Mouse (Mus musculus) kidney, embryonic 15.5 days (tissue): ENCODE results near the gene Plppr1. TPM values are rescaled to one million over a fixed set of nuclear protein-coding genes. Genes with fewer than 3 reads are reported as not detected.
"Not testable (repeated sequence)": the region's sequence is repeated elsewhere in the genome, so short reads cannot be mapped to it uniquely, and the experiment has no call there.

ENCODE experiments used
- ATAC-seq: fragments of 200-750 bp; cut with Nextera tagmentation; replicated peaks from 2 replicates; pipeline ENCODE4 v1.8.0; 2017; ENCODE audit warnings: moderate TSS enrichment; ENCODE audit not compliant: low FRiP score
- H3K27ac ChIP-seq: fragments of 300-500 bp; sonication (generic); 2 replicates; pipeline ENCODE4 v1.5.1; 2015; ENCODE audit warnings: mild to moderate bottlenecking, inconsistent platforms
- H3K27me3 ChIP-seq: fragments of 300-500 bp; sonication (generic); 2 replicates; pipeline ENCODE4 v1.6.1; 2015; ENCODE audit warnings: inconsistent platforms
- H3K36me3 ChIP-seq: fragments of 300-500 bp; sonication (generic); 2 replicates; pipeline ENCODE4 v1.6.1; 2015; ENCODE audit warnings: inconsistent platforms
- H3K4me1 ChIP-seq: fragments of 300-500 bp; sonication (generic); 2 replicates; pipeline ENCODE4 v1.6.1; 2015; ENCODE audit warnings: inconsistent platforms
- H3K4me2 ChIP-seq: fragments of 300-500 bp; sonication (generic); 2 replicates; pipeline ENCODE4 v1.6.1; 2015; ENCODE audit warnings: moderate library complexity, mild to moderate bottlenecking, inconsistent platforms
- H3K4me3 ChIP-seq: fragments of 300-500 bp; sonication (generic); replicated peaks from 2 replicates; pipeline ENCODE4 v1.5.1; 2015; ENCODE audit warnings: mild to moderate bottlenecking, inconsistent platforms
- H3K9ac ChIP-seq: fragments of 300-500 bp; sonication (generic); 2 replicates; pipeline ENCODE4 v1.6.1; 2015; ENCODE audit warnings: mild to moderate bottlenecking, inconsistent platforms
- H3K9me3 ChIP-seq: fragments of 300-500 bp; sonication (generic); replicated peaks from 2 replicates; pipeline ENCODE4 v1.6.1; 2016; ENCODE audit warnings: inconsistent platforms
- WGBS: fragments of 180-500 bp; shearing (Covaris S2); methylation state at CpG from one replicate; pipeline ENCODE4 v1.1.7; 2015; ENCODE audit warnings: mixed read lengths; 5-methylcytosine and 5-hydroxymethylcytosine counted together
- polyA plus RNA-seq: library from polyadenylated mRNA; unstranded; fragments of >200 nt; fragmentation: Nextera tagmentation; extraction: Ambion mirVana; gene quantifications from 2 replicates; pipeline ENCODE4 v1.2.1, GENCODE M21; 2015

Gene Plppr1
- polyA plus RNA-seq, 1 experiment from 2014 or later = 5.0 TPM

DNA sequence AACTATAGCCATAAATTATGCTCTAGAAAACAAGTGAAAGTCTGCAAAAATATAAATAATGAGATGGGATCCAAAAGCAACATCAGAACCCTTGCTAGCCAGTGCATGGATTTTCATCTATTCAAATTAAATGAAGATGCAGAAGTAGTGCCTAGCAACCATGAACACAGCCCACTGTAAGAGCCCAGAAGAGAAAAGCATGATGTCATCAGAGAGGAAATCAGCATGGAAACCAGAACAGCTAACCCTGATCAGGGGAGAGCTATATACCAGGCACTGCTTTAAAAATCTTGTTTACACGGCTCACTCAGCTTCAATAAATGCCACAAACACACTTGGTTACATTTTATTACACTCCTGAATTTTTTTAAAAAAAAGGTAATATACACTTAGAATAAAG lies 288.9 kb downstream of the Plppr1 start:
- not testable (repeated sequence) for H3K36me3 ChIP-seq, H3K4me2 ChIP-seq, H3K4me1 ChIP-seq, ATAC-seq, H3K9me3 ChIP-seq, H3K27me3 ChIP-seq, H3K4me3 ChIP-seq, H3K9ac ChIP-seq, H3K27ac ChIP-seq
- WGBS = 71% methylated on average over 1 of the region's 1 CpGs

DNA sequence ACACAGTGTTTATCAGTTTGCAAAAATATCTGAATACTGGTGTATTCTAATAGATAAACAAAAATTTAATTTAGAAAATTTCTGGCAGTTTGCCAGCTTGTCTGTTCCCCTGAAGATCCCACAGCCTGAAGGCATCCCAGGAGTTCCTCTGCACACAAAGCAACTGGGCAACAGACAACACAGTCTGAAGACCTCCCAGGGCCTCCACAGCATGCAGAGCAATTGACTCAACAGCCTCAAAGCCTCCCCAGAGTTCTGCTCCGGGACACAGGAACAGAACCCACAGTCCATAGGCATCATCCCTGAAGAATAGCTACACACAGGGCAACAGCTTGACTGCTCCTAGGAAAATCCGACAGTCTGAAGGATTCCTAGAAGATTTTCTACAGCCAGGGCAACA lies 289.6 kb downstream of the Plppr1 start:
- Histone ChIP-seq H3K4me1 (no peaks in the 10 kb centered on the region), H3K4me2 (no peak overlapping the region), H3K27ac (no peak overlapping the region), H3K4me3 (no peak overlapping the region), H3K36me3 (no peaks in the 10 kb centered on the region), H3K27me3 (no peaks in the 10 kb centered on the region), H3K9ac (no peak overlapping the region), H3K9me3 (no peaks in the 10 kb centered on the region)
- WGBS = 75% methylated on average over 2 of the region's 2 CpGs
- ATAC-seq = no peak

DNA sequence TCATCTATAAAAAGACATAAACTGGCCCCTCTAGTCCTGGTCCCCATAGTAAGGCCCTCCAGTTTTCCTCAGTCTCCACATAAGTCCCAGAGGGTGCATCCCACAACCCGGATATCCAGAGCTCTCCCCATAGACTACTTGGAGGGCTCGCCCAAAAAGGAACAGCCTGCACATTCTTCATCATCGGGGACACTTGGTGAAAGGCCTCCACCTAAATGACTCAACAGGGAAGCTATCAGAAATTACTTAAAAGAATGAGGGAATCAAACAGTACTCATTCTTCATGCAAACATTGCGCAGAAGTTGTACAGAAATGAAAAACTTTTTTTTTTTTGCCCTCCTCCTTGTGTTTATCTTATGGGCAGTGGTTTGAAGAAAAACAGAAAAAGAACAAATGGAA lies 291.4 kb downstream of the Plppr1 start:
- Histone ChIP-seq H3K36me3 (no peaks in the 10 kb centered on the region), H3K4me2 (no peak overlapping the region), H3K27me3 (no peaks in the 10 kb centered on the region), H3K9me3 (no peaks in the 10 kb centered on the region), H3K4me3 (no peak overlapping the region), H3K27ac (no peak overlapping the region), H3K9ac (no peak overlapping the region), H3K4me1 (no peaks in the 10 kb centered on the region)
- ATAC-seq = no peak
- 92% methylated on average over 4 of the region's 4 CpGs for WGBS

- H3K9ac ChIP-seq = no peak overlapping the region
- no peaks in the 10 kb centered on the region for H3K36me3 ChIP-seq
- no peak overlapping the region for H3K4me2 ChIP-seq
- WGBS = 83% methylated on average over 2 of the region's 2 CpGs
- H3K9me3 ChIP-seq = no peaks in the 10 kb centered on the region
- no peak for ATAC-seq
- H3K27me3 ChIP-seq = no peaks in the 10 kb centered on the region
- H3K4me1 ChIP-seq = no peaks in the 10 kb centered on the region
- no peak overlapping the region for H3K4me3 ChIP-seq
- no peak overlapping the region for H3K27ac ChIP-seq
Observed at GRCm38 (mm10) chr4:49357097-49357496, 298.0 kb downstream of the Plppr1 start.

GRCm38 (mm10) chr4:49368046-49368445 lies 309.0 kb downstream of the Plppr1 start:
- ATAC-seq, H3K27ac ChIP-seq, H3K4me3 ChIP-seq, H3K4me2 ChIP-seq, H3K4me1 ChIP-seq, H3K27me3 ChIP-seq, H3K36me3 ChIP-seq, H3K9ac ChIP-seq: not testable (repeated sequence)
- WGBS = 80% methylated on average over 3 of the region's 3 CpGs
- peaks cover 12% of the 10 kb centered on the region; the same call in 1 of the 2 replicates for H3K9me3 ChIP-seq

- H3K27ac ChIP-seq, H3K4me3 ChIP-seq, H3K27me3 ChIP-seq, H3K4me2 ChIP-seq, H3K9ac ChIP-seq, H3K36me3 ChIP-seq, ATAC-seq, H3K9me3 ChIP-seq, H3K4me1 ChIP-seq: not testable (repeated sequence)
- WGBS = 80% methylated on average over 2 of the region's 2 CpGs
Observed at GRCm38 (mm10) chr4:49383576-49384318, 324.7 kb downstream of the Plppr1 start.

DNA sequence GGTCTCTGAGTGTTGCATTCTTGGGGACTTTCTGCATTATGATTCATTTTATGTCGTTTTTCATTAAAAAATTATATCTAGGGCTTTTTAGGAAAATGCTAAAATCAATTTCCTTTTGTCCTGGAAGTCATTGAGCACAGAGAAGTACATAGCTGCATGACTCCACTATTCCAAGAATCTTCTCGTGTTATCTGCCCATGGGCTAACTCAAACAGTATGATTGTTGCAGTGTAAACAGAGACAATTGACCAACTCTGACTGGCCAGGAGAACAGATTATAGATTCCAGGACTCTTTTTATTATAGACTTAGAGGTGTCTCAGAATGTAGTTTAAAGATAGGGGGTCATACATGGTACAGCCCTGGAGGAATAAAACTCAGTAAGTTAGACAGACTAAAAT lies 327.8 kb downstream of the Plppr1 start:
- Histone ChIP-seq H3K4me1 (no peaks in the 10 kb centered on the region), H3K4me2 (no peak overlapping the region), H3K9me3 (no peaks in the 10 kb centered on the region), H3K27ac (no peak overlapping the region), H3K27me3 (no peaks in the 10 kb centered on the region), H3K36me3 (no peaks in the 10 kb centered on the region), H3K4me3 (no peak overlapping the region), H3K9ac (no peak overlapping the region)
- WGBS = 64% methylated on average over 2 of the region's 2 CpGs
- ATAC-seq = no peak
